Mouse (Mus musculus) CH12.LX (cell line): ENCODE data around the gene Sertad3. TPM values are rescaled to one million over a fixed set of nuclear protein-coding genes. Genes with fewer than 3 reads are reported as not detected.

Experiments used
- DNase-seq: peaks from one replicate; pipeline ENCODE4 v3.0.0-alpha.2; 2013; ENCODE audit errors: extremely low read depth
- H3K27ac ChIP-seq: 2 replicates; pipeline ENCODE4 v1.5.1; 2012; ENCODE audit warnings: low read depth, mild to moderate bottlenecking, control low read depth, moderate library complexity; ENCODE audit not compliant: insufficient read depth
- H3K27me3 ChIP-seq: replicated peaks from 2 replicates; pipeline ENCODE3; 2012; ENCODE audit warnings: inconsistent platforms
- H3K36me3 ChIP-seq, 2 experiments: replicated peaks in 1 of 2; 2 replicates each; pipeline versions ENCODE3 to v1.6.1; 2012; ENCODE audit warnings: inconsistent platforms in 1 of 2, low read length in 1 of 2, mild to moderate bottlenecking in 1 of 2, mixed read lengths in 1 of 2, moderate library complexity in 1 of 2; ENCODE audit not compliant: control insufficient read depth in 1 of 2, insufficient read depth in 1 of 2
- H3K4me1 ChIP-seq, 2 experiments: 2 replicates each; pipeline ENCODE4 v1.6.1; 2012; ENCODE audit warnings: inconsistent platforms in 1 of 2, moderate library complexity in 1 of 2; ENCODE audit not compliant: insufficient read depth in 2 of 2, control insufficient read depth in 1 of 2
- H3K4me2 ChIP-seq: 2 replicates; pipeline ENCODE4 v1.6.1; 2012; ENCODE audit warnings: low read depth, mild to moderate bottlenecking, control low read depth; ENCODE audit not compliant: poor library complexity, insufficient read depth, severe bottlenecking
- H3K4me3 ChIP-seq, 3 experiments: fragments of 150-350 bp in 1 of 3; sonication (generic) in 1 of 3; replicated peaks in 1 of 3; 2 replicates each; pipeline versions ENCODE3 to v1.5.1; 2011 to 2012; ENCODE audit warnings: low read depth in 2 of 3, low read length in 2 of 3, mild to moderate bottlenecking in 2 of 3, moderate library complexity in 2 of 3, control low read depth in 1 of 3, improper control_type of control experiment in 1 of 3, inconsistent platforms in 1 of 3, mixed read lengths in 1 of 3; ENCODE audit not compliant: poor library complexity in 1 of 3
- H3K79me2 ChIP-seq: replicated peaks from 2 replicates; pipeline ENCODE4 v1.6.1; 2012; ENCODE audit warnings: mild to moderate bottlenecking, moderate library complexity; ENCODE audit not compliant: control insufficient read depth, poor library complexity, insufficient read depth, severe bottlenecking; ENCODE audit errors: extremely low read depth
- H3K9ac ChIP-seq: 2 replicates; pipeline ENCODE4 v1.6.1; 2012; ENCODE audit warnings: low read depth, mild to moderate bottlenecking, control low read depth, moderate library complexity; ENCODE audit not compliant: insufficient read depth
- H3K9me3 ChIP-seq: replicated peaks from 2 replicates; pipeline ENCODE3; 2012; ENCODE audit warnings: low read length, inconsistent platforms, mixed read lengths
- CHD2 ChIP-seq: IDR thresholded peaks from 2 replicates; pipeline ENCODE4 v1.6.1; 2011; ENCODE audit warnings: low read length, improper control_type of control experiment
- CTCF ChIP-seq, 2 experiments: IDR thresholded peaks in 1 of 2; conservative IDR thresholded peaks in 1 of 2; 2 replicates each; pipeline ENCODE4 v1.5.1; 2011 to 2012; ENCODE audit warnings: low read depth in 2 of 2, low read length in 2 of 2, improper control_type of control experiment in 1 of 2, inconsistent platforms in 1 of 2, mild to moderate bottlenecking in 1 of 2, moderate library complexity in 1 of 2
- E2F4 ChIP-seq: IDR thresholded peaks from 2 replicates; pipeline ENCODE4 v1.6.1; 2011; ENCODE audit warnings: low read depth, low read length, improper control_type of control experiment; ENCODE audit not compliant: insufficient replicate concordance
- ETS1 ChIP-seq: conservative IDR thresholded peaks from 2 replicates; pipeline ENCODE4 v1.6.1; 2012; ENCODE audit warnings: low read depth, mild to moderate bottlenecking, inconsistent platforms, low read length, improper control_type of control experiment, moderate library complexity
- HCFC1 ChIP-seq: IDR thresholded peaks from 2 replicates; pipeline ENCODE4 v1.6.1; 2012; ENCODE audit warnings: low read depth, mild to moderate bottlenecking, inconsistent platforms, low read length, improper control_type of control experiment
- IRF4 ChIP-seq: IDR thresholded peaks from 2 replicates; pipeline ENCODE4 v1.6.1; 2014; ENCODE audit warnings: low read depth, mild to moderate bottlenecking, inconsistent platforms, low read length, improper control_type of control experiment
- JUN ChIP-seq: IDR thresholded peaks from 2 replicates; pipeline ENCODE4 v1.6.1; 2011; ENCODE audit warnings: low read depth, mild to moderate bottlenecking, low read length, improper control_type of control experiment, moderate library complexity; ENCODE audit not compliant: insufficient read depth
- JUND ChIP-seq: conservative IDR thresholded peaks from 2 replicates; pipeline ENCODE4 v1.6.1; 2011; ENCODE audit warnings: low read depth, low read length, improper control_type of control experiment
- MAX ChIP-seq: IDR thresholded peaks from 2 replicates; pipeline ENCODE4 v1.6.1; 2011; ENCODE audit warnings: low read length, improper control_type of control experiment
- PAX5 ChIP-seq: IDR thresholded peaks from 2 replicates; pipeline ENCODE4 v1.6.1; 2012; ENCODE audit warnings: low read length, inconsistent platforms, mixed read lengths
- POLR2AphosphoS2 ChIP-seq: IDR thresholded peaks from 2 replicates; pipeline ENCODE4 v1.6.1; 2011; ENCODE audit warnings: low read depth, low read length, improper control_type of control experiment
- RAD21 ChIP-seq: IDR thresholded peaks from 2 replicates; pipeline ENCODE4 v1.6.1; 2011; ENCODE audit warnings: low read depth, mild to moderate bottlenecking, low read length, improper control_type of control experiment, moderate library complexity
- RCOR1 ChIP-seq: conservative IDR thresholded peaks from 2 replicates; pipeline ENCODE4 v1.6.1; 2012; ENCODE audit warnings: low read depth, mild to moderate bottlenecking, inconsistent platforms, low read length, improper control_type of control experiment
- SMC3 ChIP-seq: IDR thresholded peaks from 2 replicates; pipeline ENCODE4 v1.6.1; 2011; ENCODE audit warnings: low read depth, low read length, improper control_type of control experiment
- ZC3H11A ChIP-seq: IDR thresholded peaks from 2 replicates; pipeline ENCODE4 v1.6.1; 2012; ENCODE audit warnings: low read depth, mild to moderate bottlenecking, inconsistent platforms, low read length, improper control_type of control experiment
- ZMIZ1 ChIP-seq: IDR thresholded peaks from 2 replicates; pipeline ENCODE4 v1.6.1; 2012; ENCODE audit warnings: low read depth, mild to moderate bottlenecking, inconsistent platforms, low read length, improper control_type of control experiment
- dilution Hi-C: fragments of 300-500 bp; cut with MboI; formaldehyde crosslinking; loops from 2 replicates; pipeline ENCODE4 v1.14.3; 2020; ENCODE audit warnings: low sequenced_read_pairs; ENCODE audit not compliant: extremely low pct_unique_long_range_greater_than_20kb, extremely low pct_ligation_motif_present
- in situ Hi-C: fragments of 300-500 bp; cut with MboI; formaldehyde crosslinking; loops from 3 replicates; pipeline ENCODE4 v1.14.3; 2019; ENCODE audit warnings: low sequenced_read_pairs, low pct_ligation_motif_present, low pct_unique_long_range_greater_than_20kb, mixed read lengths
- polyA plus RNA-seq: library from polyadenylated mRNA; unstranded; fragments of >175 nt; gene quantifications from 2 replicates; pipeline ENCODE4 v1.2.1, GENCODE M21; 2012; ENCODE audit warnings: low read depth; ENCODE audit not compliant: insufficient read length
- total RNA-seq, 2 experiments: library from RNA; depleted of rRNA; stranded (reverse); fragments of 300-350 nt in 1 of 2; fragments of >200 nt in 1 of 2; gene quantifications; 2 replicates each; pipeline ENCODE4 v1.2.3; 2012 to 2014

Gene Sertad3
- total and polyA plus RNA-seq, 3 experiments = 2.7 to 3.9 (median 2.8) TPM

DNA sequence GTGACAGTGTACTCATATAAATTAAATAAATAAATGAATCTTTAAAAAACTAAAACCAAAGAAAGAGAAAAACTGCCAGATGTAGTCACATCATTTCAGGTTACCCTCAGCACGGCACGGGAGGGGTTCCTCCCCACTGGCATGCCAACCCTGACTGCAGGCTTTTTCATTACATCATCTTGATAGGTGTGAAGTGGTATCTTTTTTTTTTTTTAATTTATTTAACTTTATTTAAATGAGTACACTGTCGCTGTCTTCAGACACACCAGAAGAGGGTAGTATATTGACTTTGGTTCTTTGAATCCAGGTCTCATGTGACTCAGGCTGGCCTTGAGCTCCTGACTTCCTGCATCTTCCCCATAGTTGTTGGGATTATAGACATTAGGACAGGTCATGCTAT lies 18.3 kb upstream of the Sertad3 start:
- no peak for TF ChIP-seq IRF4
- TF ChIP-seq RAD21 = no peak
- 0 out of 4 replicates have a peak, but pooled peaks of 1 of the 2 experiments have one; percentile 0 for TF ChIP-seq CTCF (conservative IDR thresholded peaks at IDR 0.05 in 1 of 2, IDR thresholded peaks at IDR 0.05 in 1 of 2; ENCODE audit: low read depth in 2 of 2, low read length in 2 of 2)
- no peak for TF ChIP-seq ZC3H11A
- TF ChIP-seq, all 38 proteins: peak for 1
- Histone ChIP-seq H3K4me1 (peaks cover 0 to 11% of the 10 kb centered on the region in 2 experiments; a peak in 2 of 4 replicates), H3K9ac (no peak overlapping the region), H3K4me2 (no peak overlapping the region), H3K27ac (no peak overlapping the region), H3K27me3 (no peaks in the 10 kb centered on the region), H3K36me3 (no peaks in the 10 kb centered on the region), H3K79me2 (no peaks in the 10 kb centered on the region), H3K9me3 (peaks cover 2% of the 10 kb centered on the region), H3K4me3 (no peak overlapping the region)
- dilution Hi-C loops (no loop called here), in situ Hi-C loops (no loop called here)
- no peak for DNase-seq

DNA sequence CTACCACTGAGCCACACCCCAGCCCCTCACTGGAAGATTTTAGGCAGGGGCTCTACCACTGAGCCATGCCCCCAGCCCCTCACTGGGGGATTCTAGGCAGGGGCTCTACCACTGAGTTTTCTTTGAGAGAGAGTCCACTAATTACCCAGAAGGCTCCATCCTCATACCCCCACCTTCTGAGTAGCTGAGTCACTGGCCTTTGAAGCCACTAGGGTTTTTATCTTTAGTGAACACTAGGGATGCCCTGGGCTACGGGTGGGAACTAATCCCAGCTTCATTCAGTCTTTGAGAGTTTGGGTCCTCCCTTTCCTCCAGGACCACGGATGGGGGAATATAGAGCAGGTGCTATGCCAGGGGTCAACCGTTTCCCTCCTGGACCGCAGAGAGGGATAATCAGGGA lies 15.0 kb upstream of the Sertad3 start:
- Histone ChIP-seq H3K79me2 (no peaks in the 10 kb centered on the region), H3K4me1 (no peaks in the 10 kb centered on the region), H3K27me3 (no peaks in the 10 kb centered on the region), H3K27ac (no peak overlapping the region), H3K36me3 (no peaks in the 10 kb centered on the region), H3K4me2 (no peak overlapping the region), H3K9me3 (no peaks in the 10 kb centered on the region), H3K4me3 (no peak overlapping the region), H3K9ac (no peak overlapping the region)
- no peak for DNase-seq
- in situ Hi-C loops (no loop called here), dilution Hi-C loops (no loop called here)
- no peak for TF ChIP-seq MAX

DNA sequence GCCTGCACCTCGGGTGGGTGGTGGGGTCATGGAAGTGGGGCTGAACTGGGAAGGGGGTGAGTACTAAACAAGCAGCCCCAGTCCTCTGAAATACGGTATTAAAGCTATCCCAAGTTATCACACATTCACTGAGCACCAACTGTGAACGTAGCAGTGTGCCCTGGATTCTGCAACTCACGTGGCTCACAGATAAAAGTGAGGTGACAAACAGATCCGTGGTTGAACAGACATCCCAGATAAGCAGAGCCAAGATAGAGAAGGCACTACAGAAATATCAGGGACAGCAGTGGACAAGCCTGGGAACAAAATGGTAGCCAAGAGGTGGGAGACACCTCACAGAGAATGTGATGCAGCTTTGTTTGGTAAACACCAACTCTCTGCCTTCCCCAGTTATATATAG lies 13.9 kb upstream of the Sertad3 start:
- in situ Hi-C loops = no loop called here
- H3K4me1 ChIP-seq = no peaks in the 10 kb centered on the region

More for the DNA sequence above, 13.9 kb upstream of the Sertad3 start:
- Histone ChIP-seq H3K9ac (no peak overlapping the region), H3K9me3 (no peaks in the 10 kb centered on the region), H3K4me2 (no peak overlapping the region), H3K4me3 (no peak overlapping the region)
- no peak for TF ChIP-seq PAX5
- no peak for TF ChIP-seq E2F4
- TF ChIP-seq JUN = no peak
- TF ChIP-seq HCFC1 = no peak
- TF ChIP-seq RCOR1 = no peak
- no peak for TF ChIP-seq MAX
- TF ChIP-seq ZMIZ1 = no peak
- no peak for TF ChIP-seq SMC3
- TF ChIP-seq POLR2AphosphoS2 = no peak
- TF ChIP-seq CHD2 = no peak
- no peak for TF ChIP-seq JUND
- no peak for TF ChIP-seq ETS1
- TF ChIP-seq, all 38 proteins: peak for 0
- H3K27ac ChIP-seq = no peak overlapping the region
- DNase-seq = no peak
- H3K27me3 ChIP-seq = no peaks in the 10 kb centered on the region
- no peaks in the 10 kb centered on the region for H3K79me2 ChIP-seq
- dilution Hi-C loops = no loop called here
- no peaks in the 10 kb centered on the region for H3K36me3 ChIP-seq
